Mouse (Mus musculus): ENCODE results near the gene Usp21.

- TF ChIP-seq USF1 (IDR thresholded peaks at IDR 0.05; ENCODE audit: low read depth) (no peak), POLR2A (IDR thresholded peaks at IDR 0.05; ENCODE audit: insufficient read length, low read depth) (no peak), TCF3 (IDR thresholded peaks at IDR 0.05; ENCODE audit: insufficient read length, low read depth) (no peak), TCF12 (IDR thresholded peaks at IDR 0.05; ENCODE audit: insufficient read depth, poor library complexity, severe bottlenecking) (no peak), CEBPB (IDR thresholded peaks at IDR 0.05; ENCODE audit: insufficient read depth, poor library complexity, severe bottlenecking) (no peak), POLR2AphosphoS2 (IDR thresholded peaks at IDR 0.05; ENCODE audit: insufficient read length, low read depth) (no peak), MYOD1 (IDR thresholded peaks at IDR 0.05; ENCODE audit: control insufficient read depth in 1 of 3, insufficient read length in 2 of 3, low read depth in 2 of 3) (no peak), E2F4 (IDR thresholded peaks at IDR 0.05; ENCODE audit: insufficient read depth) (no peak), MAX (IDR thresholded peaks at IDR 0.05; ENCODE audit: low read depth) (no peak)
Observed at GRCm38 (mm10) chr1:171295063-171295402, 7.2 kb upstream of the Usp21 start.

All from myocyte (in vitro differentiated cells).